Mouse (Mus musculus): ENCODE data around the gene Lhx5.
A peak's percentile ranks its signal among the peaks of the same experiment; 100 is the strongest.

Gene Lhx5

DNA sequence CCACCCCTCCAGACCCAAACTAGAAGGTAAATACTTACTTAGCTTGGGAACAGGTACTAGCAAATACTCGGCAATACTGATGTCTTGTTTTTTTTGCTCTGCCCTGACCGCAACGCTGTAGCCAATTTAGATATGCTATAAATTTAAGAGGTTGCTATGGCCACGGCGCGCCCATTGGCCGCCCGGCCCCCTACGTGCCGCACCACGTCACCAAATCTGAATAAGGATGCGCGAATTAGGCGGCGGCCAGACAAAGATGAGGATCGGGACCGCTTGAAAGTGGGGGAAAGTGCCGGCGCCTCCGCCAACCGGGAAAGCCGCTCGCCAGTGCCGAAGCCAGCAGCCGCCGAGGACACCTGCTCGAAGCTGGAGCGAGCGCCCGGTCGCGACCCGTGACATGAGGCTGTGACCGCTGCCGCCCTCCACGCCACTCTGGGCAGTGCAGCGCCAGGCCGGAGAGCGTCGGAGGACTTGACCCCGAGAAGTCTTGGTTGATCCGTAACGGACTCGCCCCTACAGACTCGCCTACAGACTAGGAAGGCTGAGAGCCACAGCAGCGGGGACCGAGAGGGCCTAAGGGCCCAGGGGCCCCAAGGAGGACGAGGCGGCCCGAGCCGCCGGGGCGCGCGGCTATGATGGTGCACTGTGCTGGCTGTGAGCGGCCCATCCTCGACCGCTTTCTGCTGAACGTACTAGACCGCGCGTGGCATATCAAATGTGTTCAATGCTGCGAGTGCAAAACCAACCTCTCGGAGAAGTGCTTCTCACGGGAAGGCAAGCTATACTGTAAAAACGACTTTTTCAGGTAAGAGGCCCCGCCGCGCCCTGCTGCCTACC lies at the start of gene Lhx5:
Lhx5 (plus strand) TSS at position 51 of the 837 bp plus-strand sequence.
- no peak for DNase-seq (ENCODE audit: low spot score)

DNA sequence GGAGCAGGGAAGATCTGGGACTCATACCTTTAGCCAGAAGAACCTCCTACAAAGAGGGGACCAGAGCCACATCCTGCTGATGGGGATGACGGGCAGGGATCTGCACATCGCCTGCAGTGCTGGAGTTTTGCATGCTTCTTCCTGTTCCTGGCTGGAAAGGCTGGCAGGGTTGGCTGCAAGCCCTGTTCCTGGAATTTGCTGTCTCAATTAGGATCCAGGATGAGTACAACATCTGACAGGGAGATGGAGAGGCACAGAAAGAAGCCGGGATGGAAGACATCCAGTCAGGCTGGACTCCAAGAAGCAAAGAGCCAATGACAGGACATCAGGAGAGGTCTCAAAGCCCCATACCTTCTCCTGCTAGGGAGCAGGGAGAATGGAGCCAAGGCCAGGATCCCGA lies 45.1 kb upstream of the Lhx5 start:
- DNase-seq (ENCODE audit: low spot score) = no peak

DNA sequence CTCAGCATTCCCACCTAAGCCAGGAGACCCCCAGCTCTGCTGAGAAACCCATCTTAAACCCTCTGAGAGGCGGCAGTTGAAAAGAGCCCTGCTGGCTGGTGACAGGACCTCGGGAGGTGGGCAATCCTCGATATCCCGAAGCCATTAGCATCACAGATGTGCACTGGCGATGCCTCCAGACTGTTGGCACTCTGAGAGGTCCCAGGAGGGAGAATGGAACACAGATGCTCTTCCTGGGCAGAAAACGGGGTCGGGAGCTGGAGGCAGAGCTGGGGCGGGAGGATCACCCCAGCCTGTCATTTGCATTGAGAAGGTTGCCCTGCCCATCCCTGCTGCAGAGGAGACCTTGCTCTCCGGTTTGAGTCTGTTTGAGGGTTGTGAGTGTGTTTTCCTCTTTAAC lies 42.7 kb upstream of the Lhx5 start:
- no peak for DNase-seq (ENCODE audit: low spot score)

DNA sequence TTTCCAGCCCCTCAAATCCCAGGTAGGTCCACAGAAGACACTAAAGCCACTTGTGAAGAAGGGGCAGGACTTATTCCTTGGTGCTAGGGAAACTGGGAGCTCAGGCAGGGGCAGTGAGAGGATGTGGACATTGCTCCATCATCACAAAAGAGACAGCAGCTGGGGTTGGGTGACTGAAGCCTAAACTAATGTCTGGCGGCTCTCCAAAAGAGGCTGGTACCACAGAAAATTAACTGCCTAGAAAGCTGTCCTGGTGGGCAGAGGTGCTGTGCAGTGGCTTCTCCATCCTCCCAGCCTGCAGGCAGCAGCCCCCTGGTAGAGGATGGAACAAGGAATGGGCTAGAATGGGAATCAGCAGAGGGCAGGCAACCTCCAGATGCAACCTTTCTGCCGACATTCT lies 41.5 kb upstream of the Lhx5 start:
- DNase-seq (ENCODE audit: low spot score) = no peak

DNA sequence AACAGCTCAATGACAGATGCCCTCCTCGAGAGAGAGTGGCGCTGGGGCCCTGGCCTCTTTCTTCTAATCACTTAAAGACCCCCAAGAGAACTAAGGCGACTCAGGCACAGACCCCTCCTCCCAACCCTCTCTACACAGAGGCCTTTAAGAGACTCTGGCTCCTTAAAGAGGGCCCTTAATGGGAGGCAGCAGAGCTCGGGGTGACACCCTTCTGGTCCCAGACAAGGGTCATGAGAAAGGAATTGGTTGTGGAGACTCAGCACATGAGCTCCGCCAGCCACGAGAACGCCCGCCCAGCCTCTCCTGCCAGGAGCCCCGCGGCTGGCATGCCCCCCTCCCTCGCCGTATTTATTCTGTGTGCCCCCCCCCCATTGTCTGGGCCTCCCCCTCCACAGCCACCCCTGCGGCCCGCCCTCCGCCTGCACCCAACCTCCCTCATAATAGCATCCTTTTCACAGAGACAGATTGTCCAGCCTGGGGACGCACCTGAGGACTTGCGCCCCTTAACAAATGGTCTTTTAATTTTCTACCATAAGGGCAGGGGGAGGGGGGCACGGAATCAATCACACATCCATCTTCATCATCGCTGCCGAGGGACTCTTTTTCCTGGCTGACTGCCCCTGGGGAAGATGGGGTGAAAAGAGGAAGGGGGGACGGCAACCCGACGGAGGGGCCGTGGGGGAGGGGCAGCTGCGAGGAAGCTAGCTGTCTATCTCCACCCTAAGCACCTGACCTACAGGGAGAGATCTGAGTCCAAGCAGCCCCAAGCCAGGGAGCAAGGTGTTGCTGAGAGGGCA lies 37.4 kb upstream of the Lhx5 start:
- DNase-seq (ENCODE audit: low spot score) = no peak

DNA sequence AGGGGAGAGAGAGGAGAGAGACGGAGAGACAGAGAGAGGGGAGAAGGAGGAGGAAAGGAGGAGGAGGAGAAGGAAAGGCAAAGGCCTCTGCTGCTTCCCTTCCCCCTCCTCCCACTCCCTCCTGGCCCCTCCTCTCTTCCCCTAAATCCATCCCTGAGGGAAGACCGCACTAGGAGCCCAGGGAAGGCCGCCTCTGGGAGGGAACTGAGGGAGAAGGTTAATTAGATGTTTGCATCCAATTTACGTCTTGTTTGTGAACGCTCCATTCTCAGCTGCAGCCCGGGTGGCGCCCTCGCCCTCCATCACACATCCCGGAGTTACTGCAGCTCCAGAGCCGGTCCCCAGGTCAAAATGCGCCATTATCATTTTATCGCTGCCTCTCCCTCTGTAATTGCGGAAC lies 33.5 kb upstream of the Lhx5 start:
- DNase-seq (ENCODE audit: low spot score) = no peak

DNA sequence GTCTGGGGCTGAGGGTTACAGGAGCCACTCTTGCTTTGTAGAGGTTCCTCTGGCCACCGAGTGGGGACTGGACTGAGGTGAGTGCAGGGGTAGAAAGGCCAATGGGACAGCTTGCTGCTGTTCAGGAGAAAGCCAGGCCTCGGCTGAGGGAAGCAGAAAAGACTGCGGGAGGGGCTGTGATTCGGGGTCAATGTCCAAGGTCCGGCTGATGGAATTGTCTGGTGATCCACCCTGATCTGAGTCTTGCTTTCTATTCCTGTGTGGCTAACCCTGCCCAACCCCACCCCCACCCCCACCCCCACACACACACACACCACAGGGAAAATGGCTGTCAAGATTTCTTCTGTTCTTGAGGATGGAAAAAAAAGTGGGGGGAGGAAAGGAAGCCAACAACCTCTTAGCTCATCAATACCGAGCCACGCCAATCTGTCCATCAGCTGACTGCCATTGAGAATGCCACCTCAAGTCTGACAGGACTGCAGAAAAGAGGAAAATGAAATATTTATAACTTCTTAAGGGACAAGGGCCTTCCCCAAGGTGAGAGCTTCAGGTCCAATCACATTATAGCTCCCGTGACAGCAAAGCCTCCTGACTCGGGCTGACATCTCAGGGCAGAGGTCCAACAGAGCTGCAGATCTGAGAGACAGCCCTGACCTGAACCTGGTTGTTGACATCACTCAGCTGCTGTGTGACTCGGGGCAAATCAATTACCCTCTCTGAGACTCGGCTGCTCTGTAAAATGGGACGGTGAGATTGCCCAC lies 26.5 kb upstream of the Lhx5 start:
- no peak for DNase-seq (ENCODE audit: low spot score)

DNA sequence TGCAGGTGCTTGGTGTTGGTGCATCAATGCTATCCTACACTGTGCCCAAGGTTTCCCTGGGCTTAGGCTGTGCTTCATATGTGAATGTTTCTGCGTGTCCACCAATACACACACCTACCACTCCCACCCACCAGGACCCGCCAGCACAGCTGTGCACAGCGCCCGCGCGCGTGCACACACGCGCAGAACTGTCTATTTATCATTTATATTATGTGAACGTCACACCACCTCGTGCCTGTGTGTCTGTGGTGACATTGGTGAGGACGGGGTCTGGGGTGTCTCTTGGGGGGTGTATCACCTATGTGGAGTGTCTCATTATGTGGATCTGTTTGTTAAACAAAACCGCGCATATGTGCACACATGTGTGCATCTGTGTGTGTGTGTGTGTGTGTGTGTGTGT lies 22.6 kb upstream of the Lhx5 start:
- DNase-seq (ENCODE audit: low spot score) = no peak

DNA sequence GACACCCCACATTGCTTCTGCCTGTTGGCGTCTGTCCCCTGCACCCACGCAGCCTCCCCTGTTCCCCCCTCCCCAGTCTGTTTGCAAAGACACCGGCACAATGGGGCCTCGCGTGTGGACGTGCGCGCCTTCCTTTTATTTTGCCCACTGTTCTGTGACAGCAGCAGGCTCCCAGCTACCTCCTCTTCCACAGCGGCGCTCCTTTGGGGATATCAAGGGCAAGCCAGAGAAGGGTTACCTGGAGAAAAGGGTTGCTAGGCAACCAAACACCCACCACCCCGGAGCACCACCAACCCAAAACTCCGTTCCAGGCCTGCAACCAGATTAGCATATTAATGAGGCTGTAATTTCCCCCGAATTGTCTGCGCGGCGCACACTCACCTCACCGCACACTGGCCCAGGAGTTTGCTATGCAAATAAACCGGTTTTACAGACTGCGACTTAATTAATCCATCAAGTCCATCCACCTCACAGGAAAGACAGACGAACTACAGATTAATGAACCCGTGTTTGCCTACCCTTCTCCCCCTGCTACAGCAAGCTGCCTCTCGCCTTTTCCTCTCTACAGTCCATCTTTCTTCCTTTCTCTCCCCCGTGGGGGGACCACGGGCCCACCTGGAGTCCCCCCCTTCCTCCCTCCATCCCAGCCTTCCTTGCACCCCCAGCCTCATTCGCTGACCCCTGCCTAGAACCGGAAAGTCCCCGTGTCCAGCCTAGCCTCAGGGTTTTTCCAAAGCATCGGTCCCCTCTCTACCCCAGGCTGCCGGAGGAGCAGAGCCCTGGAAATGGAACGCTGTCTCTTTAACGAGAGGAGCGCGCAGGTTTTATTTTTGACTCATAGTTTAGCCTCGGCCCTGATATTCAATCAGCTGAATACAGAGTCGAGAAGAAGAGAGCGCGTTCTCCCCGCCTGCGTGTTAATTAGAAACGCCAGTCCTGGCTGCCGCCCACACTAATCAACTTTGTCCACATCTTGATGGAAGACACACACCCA lies 21.8 kb upstream of the Lhx5 start:
- no peak for DNase-seq (ENCODE audit: low spot score)

DNA sequence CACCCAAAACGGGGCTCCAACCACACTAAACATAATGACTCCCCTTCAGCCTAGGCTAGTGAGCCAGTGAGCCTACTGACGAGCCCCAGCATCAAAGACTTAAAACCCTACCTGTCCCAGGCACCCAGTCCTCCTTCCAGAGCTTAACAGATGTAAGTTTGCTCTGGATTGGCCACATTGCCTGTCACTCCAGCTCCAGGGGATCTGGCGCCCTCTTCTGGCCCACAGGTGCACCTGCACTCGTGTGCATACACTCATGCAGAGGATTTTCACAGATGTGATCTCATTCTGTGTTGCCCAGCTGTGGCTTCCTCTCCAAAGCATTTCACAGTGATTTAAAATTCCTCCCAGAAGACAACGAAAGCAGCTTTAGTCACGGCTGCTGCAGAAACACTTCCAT lies 18.1 kb upstream of the Lhx5 start:
- no peak for DNase-seq (ENCODE audit: low spot score)

DNA sequence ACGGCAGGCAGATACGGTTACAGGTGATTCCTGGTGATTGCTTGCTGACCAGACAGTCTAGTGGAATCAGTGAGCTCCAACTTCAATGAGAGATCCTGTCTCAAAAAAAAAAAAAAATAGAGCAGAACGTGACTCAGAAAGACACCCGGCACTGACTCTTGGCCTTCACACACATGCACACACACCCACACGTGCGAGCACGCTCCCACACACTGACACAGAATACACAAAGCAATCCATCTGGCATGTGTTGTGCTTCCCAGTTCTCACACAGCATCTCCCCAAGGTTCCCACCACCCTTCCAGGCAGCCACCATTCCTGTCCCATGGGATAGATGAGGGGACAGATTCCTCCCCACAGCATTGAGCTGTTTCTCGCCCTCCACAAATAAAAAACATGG lies 11.4 kb upstream of the Lhx5 start:
- DNase-seq (ENCODE audit: low spot score) = no peak

DNA sequence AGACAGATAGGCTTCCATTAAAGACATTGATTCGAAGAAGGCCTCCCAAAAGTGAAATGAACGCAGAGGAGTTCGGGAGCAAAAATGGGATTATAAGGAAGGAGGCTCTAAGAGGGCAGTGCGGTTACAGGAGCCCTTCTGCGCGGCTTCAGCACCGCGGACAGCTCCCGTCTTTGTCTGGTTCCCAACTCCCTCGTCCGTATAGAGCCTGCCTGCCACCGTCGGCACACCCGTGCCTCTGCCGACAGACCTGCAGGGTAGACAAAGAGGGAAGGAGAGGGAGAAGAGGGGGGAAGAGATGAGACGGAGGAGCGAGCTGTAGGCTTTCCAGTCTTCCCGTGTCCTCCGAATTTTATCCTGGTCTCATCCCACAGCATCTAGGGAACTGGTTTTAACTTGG lies 7.5 kb upstream of the Lhx5 start:
- peak; percentile 45 for DNase-seq (ENCODE audit: low spot score)

DNA sequence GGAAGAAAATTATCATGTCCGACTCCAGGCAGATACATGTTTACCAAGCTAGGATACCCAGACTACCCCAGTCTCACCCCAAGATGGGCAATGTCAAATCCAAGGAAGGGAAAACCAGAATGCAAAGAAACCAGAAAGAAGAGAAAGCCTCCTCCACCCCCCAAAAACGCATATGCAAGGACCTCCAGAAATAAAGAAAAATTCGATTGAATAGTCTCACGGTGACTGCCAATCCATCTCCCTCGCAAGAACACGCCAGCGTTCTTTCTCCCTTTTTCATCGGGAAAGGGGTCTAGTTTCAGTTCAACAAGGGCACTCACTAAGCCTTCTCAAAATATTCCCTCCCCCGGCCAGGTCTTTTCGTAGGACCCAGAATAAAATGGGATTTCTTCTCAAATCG lies 6.8 kb upstream of the Lhx5 start:
- no peak for DNase-seq (ENCODE audit: low spot score)

DNA sequence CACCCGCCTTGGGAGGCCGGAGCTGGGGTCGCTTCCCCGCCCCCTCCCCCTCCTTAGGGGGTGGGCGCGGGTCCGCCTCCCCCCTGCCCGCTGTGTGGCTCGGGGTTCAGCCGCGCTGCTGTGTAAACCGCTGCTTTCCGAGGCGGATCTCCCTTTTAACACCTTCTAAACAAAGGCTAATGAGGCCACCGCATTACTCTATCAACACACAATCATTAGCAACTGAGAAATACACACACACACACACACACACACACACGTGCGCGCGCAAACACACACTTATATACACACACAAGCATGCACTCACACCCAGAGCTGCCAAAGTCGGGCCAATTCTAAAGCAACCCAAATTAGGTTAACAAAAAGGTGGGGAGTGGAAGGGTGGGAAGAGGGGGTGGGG lies 5.8 kb upstream of the Lhx5 start:
- no peak for DNase-seq (ENCODE audit: low spot score)

DNA sequence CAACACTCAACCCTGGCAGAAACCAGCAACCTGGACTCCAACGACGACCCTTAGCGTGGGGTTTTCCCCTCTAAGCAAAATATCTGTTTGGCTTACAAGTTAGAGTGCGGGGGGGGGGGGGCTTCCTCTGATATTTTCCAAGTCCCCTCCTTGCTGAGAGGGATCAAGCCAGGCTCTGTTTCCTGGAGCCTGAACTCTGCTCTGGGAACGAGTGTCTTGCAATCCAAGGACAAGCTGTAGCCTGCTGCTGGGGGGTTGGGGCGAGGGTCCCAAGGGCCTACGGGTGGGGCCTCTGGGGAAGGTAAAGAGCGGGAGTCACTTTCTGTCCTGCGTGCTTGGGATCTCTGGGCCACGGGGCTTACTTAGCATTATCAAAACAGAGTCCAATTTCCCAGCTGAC lies 4.9 kb upstream of the Lhx5 start:
- no peak for DNase-seq (ENCODE audit: low spot score)

DNA sequence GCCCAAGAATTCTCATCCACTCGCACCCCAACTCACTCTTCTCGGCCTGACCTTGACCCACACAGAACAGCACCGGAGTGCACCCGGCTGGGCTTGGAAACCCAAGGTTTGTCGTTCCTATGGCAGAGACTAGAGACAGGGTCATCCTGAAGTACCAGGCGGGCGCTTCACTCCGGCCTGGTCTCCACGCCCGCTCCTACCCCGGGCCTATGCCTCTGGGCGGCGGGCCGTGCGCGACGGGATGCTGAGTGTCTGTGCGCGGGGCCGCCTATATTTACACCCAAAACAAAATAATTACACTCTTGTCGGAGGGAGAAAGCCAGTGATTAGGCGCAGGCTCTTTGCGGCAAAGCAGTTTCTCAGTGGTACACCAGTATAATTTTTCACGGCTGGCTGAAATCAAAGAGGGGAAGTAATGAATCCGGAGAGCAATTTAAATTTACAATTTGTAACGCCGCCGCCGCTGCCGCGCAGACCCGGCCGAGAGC lies 4.0 kb upstream of the Lhx5 start:
- no peak for DNase-seq (ENCODE audit: low spot score)

DNA sequence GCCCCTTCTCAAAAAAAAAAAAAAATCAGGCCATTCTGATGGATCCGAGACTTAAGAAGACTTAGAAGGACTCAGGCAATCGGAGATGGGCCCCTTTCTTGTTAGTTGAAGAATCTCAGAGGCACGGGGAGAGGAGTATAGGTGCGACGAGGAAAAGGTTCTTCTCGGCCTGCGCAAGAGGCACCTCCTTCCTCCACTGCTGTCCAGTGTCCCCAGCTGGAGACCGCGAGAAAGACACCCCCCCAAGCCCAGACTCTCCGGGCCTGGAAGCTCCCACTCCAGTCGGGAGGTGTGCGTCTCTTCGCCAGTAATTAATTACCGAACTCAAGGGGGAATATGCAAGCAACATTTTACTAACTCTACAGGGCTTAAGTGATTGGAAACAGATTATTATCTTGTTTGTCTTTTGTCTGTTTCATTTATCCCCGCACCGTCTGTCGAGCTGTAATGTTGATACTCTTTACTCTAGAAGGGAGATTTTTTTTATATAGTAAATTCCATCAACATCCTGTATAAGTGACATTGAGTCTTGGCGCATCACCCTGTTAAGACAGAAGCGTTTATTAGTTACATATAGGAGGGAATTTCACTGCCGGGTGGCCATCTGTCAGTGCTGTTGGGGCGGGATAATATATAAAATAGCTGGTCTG lies 3.2 kb upstream of the Lhx5 start:
- DNase-seq (ENCODE audit: low spot score) = no peak

DNA sequence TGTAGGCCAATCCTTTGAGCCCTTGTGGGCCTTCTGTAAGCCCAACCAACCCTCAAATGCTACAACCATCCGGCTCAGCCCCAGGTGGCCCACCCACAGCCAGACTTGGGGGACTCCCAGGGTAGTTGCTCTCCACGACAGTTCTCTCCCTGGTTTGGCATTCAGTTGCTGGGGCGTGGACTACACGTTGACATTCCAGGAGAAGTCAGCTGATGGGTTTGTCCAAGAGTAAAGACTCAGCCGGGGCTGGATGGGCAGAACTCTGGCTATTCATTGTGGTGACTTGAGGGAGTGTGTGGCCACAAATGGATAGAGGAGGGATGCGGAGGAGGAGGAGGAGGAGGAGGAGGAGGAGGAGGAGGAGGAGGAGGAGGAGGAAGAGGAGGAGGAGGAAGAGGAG lies 2.5 kb upstream of the Lhx5 start:
- no peak for DNase-seq (ENCODE audit: low spot score)

DNA sequence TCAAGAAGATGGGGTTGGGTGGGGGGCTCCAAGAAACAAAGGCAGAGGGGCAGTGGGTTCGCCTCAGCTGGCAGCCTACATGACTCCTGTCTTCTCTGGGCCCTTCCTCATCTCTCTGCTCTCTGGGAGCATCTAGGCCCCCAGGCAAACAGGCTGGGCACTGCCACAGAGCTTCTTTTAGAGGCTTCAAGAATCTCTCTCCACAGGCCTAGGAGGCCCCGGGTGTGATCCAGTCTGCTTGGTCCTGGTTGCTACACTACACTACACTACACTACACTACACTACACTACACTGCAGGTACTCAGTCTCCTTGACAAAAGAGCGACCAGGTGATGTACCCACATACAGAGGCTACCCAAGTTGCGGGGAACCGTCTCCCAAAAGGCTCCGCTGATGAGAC lies 1.8 kb upstream of the Lhx5 start:
- no peak for DNase-seq (ENCODE audit: low spot score)

DNA sequence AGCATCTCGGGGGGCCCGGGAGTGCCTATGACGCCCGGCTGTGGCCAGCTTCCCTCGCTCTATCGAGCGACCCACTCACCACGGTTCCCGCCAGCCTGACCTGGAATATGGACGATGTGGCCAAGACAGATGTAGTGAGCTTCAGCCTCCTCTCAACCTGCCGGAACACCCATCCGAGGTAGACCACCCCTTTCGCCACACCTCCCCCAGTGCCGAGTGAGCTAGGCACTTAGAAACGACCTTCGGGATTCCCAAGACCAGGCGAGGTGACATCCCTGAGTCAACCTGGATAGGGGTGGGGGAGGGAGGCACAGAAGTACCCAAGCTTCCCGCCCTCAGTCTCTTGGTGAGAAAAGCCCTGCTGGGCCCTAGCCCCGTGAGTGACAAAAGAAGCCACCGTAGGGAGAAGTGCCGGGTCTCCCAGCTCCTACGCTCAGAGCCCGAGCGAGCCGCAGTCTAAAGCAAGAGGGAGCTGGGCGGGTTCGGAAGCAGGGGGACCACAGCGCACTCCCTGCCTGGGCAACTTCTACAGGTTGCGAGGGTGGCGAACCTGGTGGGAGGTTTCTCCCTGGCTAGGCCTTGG lies 407 bp upstream of the Lhx5 start:
- DNase-seq (ENCODE audit: low spot score) = no peak
